Mouse (Mus musculus) CH12.LX (cell line): ENCODE data around the gene Dnajc17. TPM values are rescaled to one million over a fixed set of nuclear protein-coding genes. Genes with fewer than 3 reads are reported as not detected.

Experiments
- DNase-seq: peaks from one replicate; pipeline ENCODE4 v3.0.0-alpha.2; 2013; ENCODE audit errors: extremely low read depth
- H3K27ac ChIP-seq: 2 replicates; pipeline ENCODE4 v1.5.1; 2012; ENCODE audit warnings: low read depth, mild to moderate bottlenecking, control low read depth, moderate library complexity; ENCODE audit not compliant: insufficient read depth
- H3K27me3 ChIP-seq: replicated peaks from 2 replicates; pipeline ENCODE3; 2012; ENCODE audit warnings: inconsistent platforms
- H3K36me3 ChIP-seq, 2 experiments: replicated peaks in 1 of 2; 2 replicates each; pipeline versions ENCODE3 to v1.6.1; 2012; ENCODE audit warnings: inconsistent platforms in 1 of 2, low read length in 1 of 2, mild to moderate bottlenecking in 1 of 2, mixed read lengths in 1 of 2, moderate library complexity in 1 of 2; ENCODE audit not compliant: control insufficient read depth in 1 of 2, insufficient read depth in 1 of 2
- H3K4me1 ChIP-seq, 2 experiments: 2 replicates each; pipeline ENCODE4 v1.6.1; 2012; ENCODE audit warnings: inconsistent platforms in 1 of 2, moderate library complexity in 1 of 2; ENCODE audit not compliant: insufficient read depth in 2 of 2, control insufficient read depth in 1 of 2
- H3K4me2 ChIP-seq: 2 replicates; pipeline ENCODE4 v1.6.1; 2012; ENCODE audit warnings: low read depth, mild to moderate bottlenecking, control low read depth; ENCODE audit not compliant: poor library complexity, insufficient read depth, severe bottlenecking
- H3K4me3 ChIP-seq, 3 experiments: fragments of 150-350 bp in 1 of 3; sonication (generic) in 1 of 3; replicated peaks in 1 of 3; 2 replicates each; pipeline versions ENCODE3 to v1.5.1; 2011 to 2012; ENCODE audit warnings: low read depth in 2 of 3, low read length in 2 of 3, mild to moderate bottlenecking in 2 of 3, moderate library complexity in 2 of 3, control low read depth in 1 of 3, improper control_type of control experiment in 1 of 3, inconsistent platforms in 1 of 3, mixed read lengths in 1 of 3; ENCODE audit not compliant: poor library complexity in 1 of 3
- H3K79me2 ChIP-seq: replicated peaks from 2 replicates; pipeline ENCODE4 v1.6.1; 2012; ENCODE audit warnings: mild to moderate bottlenecking, moderate library complexity; ENCODE audit not compliant: control insufficient read depth, poor library complexity, insufficient read depth, severe bottlenecking; ENCODE audit errors: extremely low read depth
- H3K9ac ChIP-seq: 2 replicates; pipeline ENCODE4 v1.6.1; 2012; ENCODE audit warnings: low read depth, mild to moderate bottlenecking, control low read depth, moderate library complexity; ENCODE audit not compliant: insufficient read depth
- H3K9me3 ChIP-seq: replicated peaks from 2 replicates; pipeline ENCODE3; 2012; ENCODE audit warnings: low read length, inconsistent platforms, mixed read lengths
- CHD2 ChIP-seq: IDR thresholded peaks from 2 replicates; pipeline ENCODE4 v1.6.1; 2011; ENCODE audit warnings: low read length, improper control_type of control experiment
- ELF1 ChIP-seq: IDR thresholded peaks from 2 replicates; pipeline ENCODE4 v1.6.1; 2014; ENCODE audit warnings: low read depth, mild to moderate bottlenecking, inconsistent platforms, low read length, improper control_type of control experiment
- EP300 ChIP-seq: IDR thresholded peaks from 2 replicates; pipeline ENCODE4 v1.6.1; 2011; ENCODE audit warnings: low read length, improper control_type of control experiment
- ETS1 ChIP-seq: conservative IDR thresholded peaks from 2 replicates; pipeline ENCODE4 v1.6.1; 2012; ENCODE audit warnings: low read depth, mild to moderate bottlenecking, inconsistent platforms, low read length, improper control_type of control experiment, moderate library complexity
- JUN ChIP-seq: IDR thresholded peaks from 2 replicates; pipeline ENCODE4 v1.6.1; 2011; ENCODE audit warnings: low read depth, mild to moderate bottlenecking, low read length, improper control_type of control experiment, moderate library complexity; ENCODE audit not compliant: insufficient read depth
- JUND ChIP-seq: conservative IDR thresholded peaks from 2 replicates; pipeline ENCODE4 v1.6.1; 2011; ENCODE audit warnings: low read depth, low read length, improper control_type of control experiment
- MAZ ChIP-seq: IDR thresholded peaks from 2 replicates; pipeline ENCODE4 v1.6.1; 2012; ENCODE audit warnings: low read depth, mild to moderate bottlenecking, inconsistent platforms, low read length, improper control_type of control experiment, moderate library complexity
- MYC ChIP-seq: IDR thresholded peaks from 2 replicates; pipeline ENCODE4 v1.6.1; 2011; ENCODE audit warnings: low read depth, mild to moderate bottlenecking, improper control_type of control experiment, low read length
- PAX5 ChIP-seq: IDR thresholded peaks from 2 replicates; pipeline ENCODE4 v1.6.1; 2012; ENCODE audit warnings: low read length, inconsistent platforms, mixed read lengths
- POLR2AphosphoS2 ChIP-seq: IDR thresholded peaks from 2 replicates; pipeline ENCODE4 v1.6.1; 2011; ENCODE audit warnings: low read depth, low read length, improper control_type of control experiment
- RAD21 ChIP-seq: IDR thresholded peaks from 2 replicates; pipeline ENCODE4 v1.6.1; 2011; ENCODE audit warnings: low read depth, mild to moderate bottlenecking, low read length, improper control_type of control experiment, moderate library complexity
- USF1 ChIP-seq: IDR thresholded peaks from 2 replicates; pipeline ENCODE4 v1.6.1; 2014; ENCODE audit warnings: low read depth, mild to moderate bottlenecking, inconsistent platforms, low read length, improper control_type of control experiment
- dilution Hi-C: fragments of 300-500 bp; cut with MboI; formaldehyde crosslinking; loops from 2 replicates; pipeline ENCODE4 v1.14.3; 2020; ENCODE audit warnings: low sequenced_read_pairs; ENCODE audit not compliant: extremely low pct_unique_long_range_greater_than_20kb, extremely low pct_ligation_motif_present
- in situ Hi-C: fragments of 300-500 bp; cut with MboI; formaldehyde crosslinking; loops from 3 replicates; pipeline ENCODE4 v1.14.3; 2019; ENCODE audit warnings: low sequenced_read_pairs, low pct_ligation_motif_present, low pct_unique_long_range_greater_than_20kb, mixed read lengths
- polyA plus RNA-seq: library from polyadenylated mRNA; unstranded; fragments of >175 nt; gene quantifications from 2 replicates; pipeline ENCODE4 v1.2.1, GENCODE M21; 2012; ENCODE audit warnings: low read depth; ENCODE audit not compliant: insufficient read length
- total RNA-seq, 2 experiments: library from RNA; depleted of rRNA; stranded (reverse); fragments of 300-350 nt in 1 of 2; fragments of >200 nt in 1 of 2; gene quantifications; 2 replicates each; pipeline ENCODE4 v1.2.3; 2012 to 2014

Dnajc17 gene
- total and polyA plus RNA-seq, 3 experiments: 15.3 to 22.9 (median 19.8) TPM

GRCm38 (mm10) chr2:119202914-119203453 is 5.6 kb downstream of the Dnajc17 start:
- H3K9ac ChIP-seq: no peak overlapping the region
- no peak for TF ChIP-seq JUN
- no peak for TF ChIP-seq EP300
- no peak for TF ChIP-seq JUND
- TF ChIP-seq PAX5: no peak
- no peak for TF ChIP-seq CHD2
- no peak for TF ChIP-seq RAD21
- no peaks in the 10 kb centered on the region for H3K27me3 ChIP-seq
- H3K4me2 ChIP-seq: no peak overlapping the region
- DNase-seq: no peak
- dilution Hi-C loops: no loop called here
- peaks cover 0 to 8% of the 10 kb centered on the region in 2 experiments for H3K36me3 ChIP-seq
- peaks cover 0 to 14% of the 10 kb centered on the region in 2 experiments for H3K4me1 ChIP-seq
- peaks cover 2% of the 10 kb centered on the region for H3K79me2 ChIP-seq
- no peak overlapping the region for H3K4me3 ChIP-seq
- no peak overlapping the region for H3K27ac ChIP-seq
- in situ Hi-C loops: no loop called here
- H3K9me3 ChIP-seq: no peaks in the 10 kb centered on the region

DNA sequence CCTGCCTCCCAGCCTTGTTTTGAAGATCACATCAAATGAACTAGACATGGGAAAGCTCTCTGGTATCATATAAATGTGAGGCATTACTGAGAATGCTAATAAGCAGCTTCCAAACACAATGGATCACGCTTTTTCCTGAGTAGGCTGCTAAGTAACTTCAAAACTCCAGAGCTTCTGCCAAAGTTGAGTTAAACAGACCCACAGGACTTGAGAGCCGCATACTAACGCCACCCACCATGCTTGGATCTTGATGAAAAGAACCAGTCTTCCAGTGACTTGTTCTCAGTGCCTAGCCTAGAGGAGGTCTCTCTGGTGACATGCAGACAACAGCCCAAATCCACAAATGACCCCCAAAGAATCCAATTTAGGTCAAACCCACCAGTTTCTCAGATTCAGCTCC is 9.7 kb downstream of the Dnajc17 start:
- in situ Hi-C loops: loop anchor here (10.0 to 25.0 kb wide), 3 partner anchors 54 to 437 kb away; partner anchors contain the start of genes Ccdc9b and Phgr1
- Histone ChIP-seq H3K9ac (no peak overlapping the region), H3K9me3 (no peaks in the 10 kb centered on the region), H3K27ac (no peak overlapping the region), H3K79me2 (no peaks in the 10 kb centered on the region; the same call in 1 of the 2 replicates), H3K4me1 (peaks cover 2 to 24% of the 10 kb centered on the region in 2 experiments), H3K27me3 (no peaks in the 10 kb centered on the region), H3K4me2 (no peak overlapping the region), H3K4me3 (no peak overlapping the region), H3K36me3 (no peaks in the 10 kb centered on the region)
- dilution Hi-C loops: no loop called here
- no peak for DNase-seq
- TF ChIP-seq ETS1: no peak
- TF ChIP-seq JUN: no peak
- no peak for TF ChIP-seq ELF1
- TF ChIP-seq POLR2AphosphoS2: no peak
- no peak for TF ChIP-seq MYC

DNA sequence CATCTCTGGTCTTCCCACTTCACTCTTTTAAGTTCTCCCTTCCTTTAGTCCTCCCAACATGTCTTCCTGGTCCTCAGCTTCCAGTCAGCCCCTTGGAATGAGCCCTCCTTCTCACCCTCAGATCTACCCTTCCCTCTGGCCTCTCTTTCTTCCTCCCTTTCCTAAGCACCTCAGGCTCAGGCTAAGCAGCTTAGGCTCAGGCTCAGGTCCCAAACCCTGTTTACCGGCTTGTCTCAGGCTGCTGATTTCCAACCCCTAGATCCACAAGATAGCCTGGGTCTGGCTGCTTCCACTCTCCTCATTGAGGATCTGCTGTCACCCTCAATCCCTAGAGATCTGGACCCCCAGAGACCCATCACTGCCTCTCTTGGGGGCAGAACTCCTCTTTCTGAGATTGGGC is 10.5 kb downstream of the Dnajc17 start:
- TF ChIP-seq USF1: no peak
- TF ChIP-seq JUND: no peak
- TF ChIP-seq ETS1: no peak
- TF ChIP-seq MAZ: no peak
- no peak for TF ChIP-seq MYC
- in situ Hi-C loops: loop anchor here (10.0 to 25.0 kb wide), 3 partner anchors 53 to 436 kb away; partner anchors contain the start of genes Ccdc9b and Phgr1
- Histone ChIP-seq H3K79me2 (no peaks in the 10 kb centered on the region; the same call in 1 of the 2 replicates), H3K4me3 (no peak overlapping the region), H3K9ac (no peak overlapping the region), H3K4me1 (peaks cover 2 to 22% of the 10 kb centered on the region in 2 experiments), H3K36me3 (no peaks in the 10 kb centered on the region), H3K9me3 (no peaks in the 10 kb centered on the region), H3K27ac (no peak overlapping the region), H3K4me2 (0 out of 2 replicates have a peak overlapping the region, but pooled peaks have one; percentile 0), H3K27me3 (no peaks in the 10 kb centered on the region)
- no peak for DNase-seq
- dilution Hi-C loops: no loop called here
